Mouse (Mus musculus) ES-E14 (cell line): Measurements from ENCODE around the gene Ydjc.
A peak's percentile ranks its signal among the peaks of the same experiment; 100 is the strongest.

Source experiments
- HCFC1 ChIP-seq: IDR thresholded peaks from 2 replicates; pipeline ENCODE4 v1.6.1; 2012; ENCODE audit warnings: low read length, inconsistent platforms, borderline replicate concordance; ENCODE audit not compliant: insufficient read depth
- MAFK ChIP-seq: IDR thresholded peaks from 2 replicates; pipeline ENCODE4 v1.6.1; 2014; ENCODE audit warnings: mild to moderate bottlenecking, low read depth, low read length, inconsistent platforms; ENCODE audit not compliant: insufficient read depth
- ZC3H11A ChIP-seq: IDR thresholded peaks from 2 replicates; pipeline ENCODE4 v1.6.1; 2012; ENCODE audit warnings: low read depth, mild to moderate bottlenecking, inconsistent platforms, low read length, borderline replicate concordance

GRCm38 (mm10) chr16:17208389-17209361 lies 64.3 kb downstream of the Ydjc start, which contains the start of gene Rimbp3:
- TF ChIP-seq MAFK: no peak
- 0 out of 2 replicates have a peak, but pooled peaks have one; percentile 39 for TF ChIP-seq HCFC1
- TF ChIP-seq ZC3H11A: peak; percentile 13; the same call in 1 of the 2 replicates
